Mouse (Mus musculus) ES-E14 (cell line): ENCODE data around the gene Chd4. TPM values are rescaled to one million over a fixed set of nuclear protein-coding genes. Genes with fewer than 3 reads are reported as not detected.

ENCODE experiments used
- DNase-seq: peaks from one replicate; pipeline ENCODE4 v3.0.0-alpha.2; 2013; ENCODE audit warnings: low read depth, low spot score
- H3K27ac ChIP-seq: 2 replicates; pipeline ENCODE4 v1.5.1; 2012; ENCODE audit warnings: low read depth, mild to moderate bottlenecking, low read length, moderate library complexity, mixed read lengths; ENCODE audit not compliant: poor library complexity, insufficient read depth, severe bottlenecking
- H3K36me3 ChIP-seq: 2 replicates; pipeline ENCODE4 v1.6.1; 2012; ENCODE audit warnings: mild to moderate bottlenecking, low read length, moderate library complexity, mixed read lengths; ENCODE audit not compliant: control insufficient read depth, poor library complexity, insufficient read depth, severe bottlenecking
- H3K4me1 ChIP-seq, 2 experiments: fragments of 150-350 bp in 1 of 2; sonication (generic) in 1 of 2; 2 replicates each; pipeline ENCODE4 v1.6.1; 2012; ENCODE audit warnings: low read length in 2 of 2, mild to moderate bottlenecking in 1 of 2, mixed read lengths in 1 of 2; ENCODE audit not compliant: control insufficient read depth in 2 of 2, insufficient read depth in 2 of 2, poor library complexity in 1 of 2
- H3K4me3 ChIP-seq, 2 experiments: fragments of 150-350 bp in 1 of 2; sonication (generic) in 1 of 2; 2 replicates each; pipeline ENCODE4 v1.5.1; 2012; ENCODE audit warnings: low read length in 2 of 2, low read depth in 1 of 2, mild to moderate bottlenecking in 1 of 2, mixed read lengths in 1 of 2; ENCODE audit not compliant: insufficient read depth in 1 of 2, poor library complexity in 1 of 2, severe bottlenecking in 1 of 2
- H3K9ac ChIP-seq: 2 replicates; pipeline ENCODE4 v1.6.1; 2012; ENCODE audit warnings: low read depth, mild to moderate bottlenecking, low read length, mixed read lengths; ENCODE audit not compliant: poor library complexity, insufficient read depth, severe bottlenecking
- H3K9me3 ChIP-seq: fragments of 150-350 bp; sonication (generic); 2 replicates; pipeline ENCODE4 v1.6.1; 2012; ENCODE audit warnings: low read depth, mild to moderate bottlenecking, low read length; ENCODE audit not compliant: control insufficient read depth, insufficient read depth
- CHD2 ChIP-seq: IDR thresholded peaks from 2 replicates; pipeline ENCODE4 v1.6.1; 2014; ENCODE audit warnings: mild to moderate bottlenecking, low read depth, low read length, inconsistent platforms
- HCFC1 ChIP-seq: IDR thresholded peaks from 2 replicates; pipeline ENCODE4 v1.6.1; 2012; ENCODE audit warnings: low read length, inconsistent platforms, borderline replicate concordance; ENCODE audit not compliant: insufficient read depth
- MAFK ChIP-seq: IDR thresholded peaks from 2 replicates; pipeline ENCODE4 v1.6.1; 2014; ENCODE audit warnings: mild to moderate bottlenecking, low read depth, low read length, inconsistent platforms; ENCODE audit not compliant: insufficient read depth
- ZC3H11A ChIP-seq: IDR thresholded peaks from 2 replicates; pipeline ENCODE4 v1.6.1; 2012; ENCODE audit warnings: low read depth, mild to moderate bottlenecking, inconsistent platforms, low read length, borderline replicate concordance
- ZNF384 ChIP-seq: IDR thresholded peaks from 2 replicates; pipeline ENCODE4 v1.6.1; 2012; ENCODE audit warnings: low read depth, low read length, inconsistent platforms
- in situ Hi-C, 2 experiments: fragments of 600-800 bp; cut with MboI; formaldehyde crosslinking; loops; one replicate each; pipeline ENCODE4 v1.15.1; 2025; ENCODE audit warnings: low sequenced_read_pairs in 2 of 2, inconsistent platforms in 1 of 2; ENCODE audit not compliant: unreplicated experiment in 2 of 2
- total RNA-seq: library from RNA; depleted of rRNA; stranded (reverse); fragments of 300-350 nt; gene quantifications from 2 replicates; pipeline ENCODE4 v1.2.3, GENCODE M21; 2012; rRNA removed

Gene Chd4
- 344 and 351 TPM in 2 replicates for total RNA-seq

DNA sequence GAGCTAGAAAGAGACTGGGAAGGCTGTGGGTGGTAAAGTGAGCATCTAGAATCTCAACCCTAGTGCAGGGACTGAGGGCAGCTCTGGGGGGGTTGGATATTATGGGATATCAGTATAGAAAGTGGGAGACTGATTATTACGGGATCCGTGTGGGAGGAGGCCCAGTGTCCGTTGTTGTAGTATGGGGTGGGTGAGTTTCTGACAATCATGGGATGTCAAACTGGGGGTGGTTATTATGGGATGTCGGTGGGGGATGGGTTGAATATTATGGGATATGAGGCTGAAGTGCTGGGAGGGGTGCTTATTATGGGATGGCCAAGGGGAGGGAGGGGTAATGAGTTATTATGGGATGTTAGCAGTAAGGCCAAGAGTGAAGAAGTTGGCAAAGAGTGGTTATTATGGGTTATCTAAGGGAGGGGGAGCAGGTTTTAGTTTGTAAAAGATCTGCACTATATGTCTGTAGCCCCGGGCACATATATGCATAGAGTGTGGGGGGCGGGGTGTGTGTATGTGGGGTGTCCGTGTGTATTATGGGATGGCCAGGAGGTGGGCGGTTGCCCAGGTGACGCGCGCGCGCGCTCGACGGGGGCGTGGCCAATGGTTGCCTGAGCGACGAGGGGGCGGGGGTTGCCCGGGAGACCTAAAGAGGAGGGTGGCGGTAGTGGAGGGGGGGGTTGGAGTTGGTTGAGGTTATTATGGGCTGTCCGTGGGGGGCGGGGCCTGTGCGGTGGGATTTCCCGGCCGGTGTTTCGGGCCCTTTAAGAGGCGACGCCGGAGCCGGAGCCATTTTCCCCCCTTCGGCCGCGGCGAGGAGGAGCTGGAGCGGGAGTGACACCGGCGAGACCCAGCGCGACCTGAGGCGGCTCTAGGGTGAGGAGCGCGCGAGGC lies at the start of gene Chd4:
Gene Chd4 (plus strand): TSS at position 591 of the 888 bp plus-strand sequence.
- in situ Hi-C loops = no loop called here
- Histone ChIP-seq H3K9ac (peak within 1 kb of the TSS; percentile 91), H3K4me3 (peak within 1 kb of the TSS; percentile 80 to 91), H3K27ac (peak within 1 kb of the TSS; percentile 75), H3K9me3 (no peaks in the 10 kb centered on the region), H3K36me3 (peaks cover 27% of the 10 kb centered on the region), H3K4me1 (peaks cover 0 to 27% of the 10 kb centered on the region in 2 experiments; a peak in 2 of 4 replicates)
- TF ChIP-seq HCFC1 = no peak
- no peak for TF ChIP-seq ZNF384
- TF ChIP-seq MAFK = no peak
- TF ChIP-seq CHD2 = no peak
- no peak for TF ChIP-seq ZC3H11A
- DNase-seq = no peak

DNA sequence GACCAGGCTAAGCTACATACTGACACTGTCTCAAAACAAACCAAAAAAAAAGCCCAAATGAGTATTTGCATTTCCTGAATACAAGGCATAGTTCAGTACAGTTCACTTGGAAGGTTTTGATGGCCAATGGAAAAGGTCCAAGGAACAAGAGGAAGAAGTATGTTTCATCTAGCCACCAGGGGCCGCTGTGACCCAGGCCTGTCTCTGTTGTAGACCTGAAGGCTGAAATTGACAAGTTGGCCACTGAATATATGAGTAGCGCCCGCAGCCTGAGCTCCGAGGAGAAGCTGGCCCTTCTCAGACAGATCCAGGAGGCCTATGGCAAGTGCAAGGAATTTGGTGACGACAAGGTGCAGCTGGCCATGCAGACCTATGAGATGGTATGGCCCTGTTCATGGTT lies 49.1 kb upstream of the Chd4 start:
- TF ChIP-seq ZC3H11A (0 out of 2 replicates have a peak, but pooled peaks have one; percentile 28), CHD2 (no peak)
- Histone ChIP-seq H3K9ac (no peak overlapping the region), H3K27ac (no peak overlapping the region), H3K4me1 (peaks cover 4 to 15% of the 10 kb centered on the region in 2 experiments; a peak in 3 of 4 replicates), H3K9me3 (no peaks in the 10 kb centered on the region), H3K36me3 (peaks cover 18% of the 10 kb centered on the region), H3K4me3 (no peak overlapping the region)
- peak; percentile 75 for DNase-seq
- in situ Hi-C loops = no loop called here

DNA sequence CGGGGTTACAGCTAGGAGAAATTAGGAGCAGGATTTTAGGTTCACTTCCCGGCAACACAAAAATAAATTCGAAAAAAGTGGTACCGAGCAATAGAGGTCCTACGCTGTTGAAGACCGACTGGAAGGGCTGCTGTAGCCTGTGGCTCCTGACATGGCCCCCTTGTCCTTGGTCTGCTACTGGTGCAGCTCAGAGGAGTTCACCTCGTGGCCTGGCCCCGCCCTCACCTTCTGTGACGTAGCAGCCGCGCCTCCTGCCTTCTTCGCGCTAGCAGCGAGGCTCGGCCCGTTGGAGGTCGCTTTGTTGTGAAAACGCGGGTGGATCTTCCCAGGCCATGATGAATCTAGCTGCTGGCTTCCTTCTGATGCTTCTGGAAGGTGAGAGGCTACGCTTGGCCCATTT lies 46.1 kb upstream of the Chd4 start, which contains the start of gene Acrbp:
Gene Acrbp (plus strand): TSS at position 12 of the 400 bp plus-strand sequence.
- Histone ChIP-seq H3K36me3 (peaks cover 13% of the 10 kb centered on the region), H3K4me3 (peak within 1 kb of the TSS in 1 of 2 experiments; percentile 41; a peak in 1 of 4 replicates)
- in situ Hi-C loops = no loop called here

DNA sequence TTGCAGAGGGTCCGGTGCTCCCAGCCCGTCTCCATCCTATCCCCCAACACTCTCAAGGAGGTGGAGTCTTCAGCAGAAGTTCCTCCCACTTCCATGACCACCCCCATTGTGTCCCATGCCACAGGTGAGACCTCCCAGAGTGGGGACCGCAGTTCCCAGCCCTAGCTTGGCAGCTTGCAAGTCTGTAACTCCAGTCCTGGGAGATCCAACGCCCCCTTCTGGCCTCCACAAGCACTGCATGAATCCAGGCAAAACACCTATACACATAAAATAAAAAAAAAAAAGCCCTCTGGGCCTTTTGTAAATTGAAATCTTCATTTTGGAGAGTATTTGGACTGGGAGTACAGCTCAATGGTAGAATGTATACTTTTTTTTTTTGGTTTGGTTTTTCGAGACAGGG lies 44.5 kb upstream of the Chd4 start:
- H3K4me3 ChIP-seq = no peak overlapping the region
- peaks cover 4 to 15% of the 10 kb centered on the region in 2 experiments; a peak in 3 of 4 replicates for H3K4me1 ChIP-seq
- DNase-seq = no peak
- TF ChIP-seq HCFC1 (no peak), ZNF384 (peak; percentile 76)
- H3K27ac ChIP-seq = no peak overlapping the region
- no peak overlapping the region for H3K9ac ChIP-seq
- no peaks in the 10 kb centered on the region for H3K9me3 ChIP-seq
- in situ Hi-C loops = no loop called here
- H3K36me3 ChIP-seq = peaks cover 12% of the 10 kb centered on the region

More for the DNA sequence above, 46.1 kb upstream of the Chd4 start, which contains the start of gene Acrbp:
- no peak for DNase-seq
- no peak within 1 kb of the TSS for H3K27ac ChIP-seq
- no peaks in the 10 kb centered on the region for H3K9me3 ChIP-seq
- 0 out of 2 replicates have a peak within 1 kb of the TSS, but pooled peaks have one; percentile 15 for H3K9ac ChIP-seq
- TF ChIP-seq CHD2 = no peak
- peaks cover 4 to 15% of the 10 kb centered on the region in 2 experiments; a peak in 3 of 4 replicates for H3K4me1 ChIP-seq

DNA sequence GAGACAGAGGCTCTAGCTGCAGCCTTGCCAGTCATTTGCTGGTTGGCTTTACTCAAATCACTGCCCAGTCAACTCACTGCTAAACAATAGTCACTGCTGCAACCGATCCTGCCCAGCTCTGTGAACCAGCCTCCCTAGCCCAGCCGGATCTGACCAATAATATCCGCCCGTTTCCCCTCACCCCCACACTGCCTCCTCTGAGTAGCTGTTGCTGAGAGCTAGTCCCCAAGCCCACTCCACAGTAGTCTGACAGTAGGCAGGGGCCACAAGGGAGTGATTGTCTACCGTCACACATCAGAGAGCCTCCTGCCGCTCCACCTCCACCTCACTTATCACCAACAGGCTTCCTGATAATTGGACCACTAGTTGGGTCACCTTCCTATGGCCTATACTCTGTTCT lies 34.3 kb upstream of the Chd4 start:
- TF ChIP-seq HCFC1 (no peak), ZNF384 (no peak), ZC3H11A (no peak), MAFK (no peak), CHD2 (no peak)
- Histone ChIP-seq H3K36me3 (no peaks in the 10 kb centered on the region), H3K9ac (no peak overlapping the region), H3K27ac (no peak overlapping the region), H3K4me3 (no peak overlapping the region), H3K4me1 (peaks cover 5 to 13% of the 10 kb centered on the region in 2 experiments), H3K9me3 (no peaks in the 10 kb centered on the region)
- in situ Hi-C loops = no loop called here
- no peak for DNase-seq
